Mouse (Mus musculus) adipocyte (in vitro differentiated cells): ENCODE results near the gene Cep95.
"Not testable (repeated sequence)": the region's sequence is repeated elsewhere in the genome, so short reads cannot be mapped to it uniquely, and the experiment has no call there.

ENCODE experiments used
- DNase-seq: peaks from one replicate; pipeline ENCODE4 v3.0.0-alpha.2; 2016; ENCODE audit warnings: low spot score

Gene Cep95

GRCm38 (mm10) chr11:106776960-106777359 lies 12.1 kb upstream of the Cep95 start:
- no peak for DNase-seq

GRCm38 (mm10) chr11:106777395-106777794 lies 11.7 kb upstream of the Cep95 start:
- no peak for DNase-seq

DNA sequence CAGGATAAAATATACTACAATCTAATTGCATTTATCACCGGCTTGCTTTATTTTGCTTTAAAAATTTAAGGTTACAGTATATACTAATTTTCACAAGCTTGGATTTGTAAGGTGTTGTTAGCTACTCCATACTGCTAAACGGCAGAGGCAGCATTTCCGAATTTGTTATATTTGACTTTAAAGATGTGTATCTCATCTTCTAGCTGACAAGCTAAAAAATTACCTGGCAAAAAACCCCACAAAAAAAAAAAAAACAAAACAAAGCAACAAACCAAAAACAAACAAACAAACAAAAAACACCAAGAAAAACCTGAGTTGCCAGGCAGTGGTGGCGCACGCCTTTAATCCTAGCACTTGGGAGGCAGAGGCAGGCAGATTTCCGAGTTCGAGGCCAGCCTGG lies 10.9 kb upstream of the Cep95 start:
- DNase-seq = no peak

GRCm38 (mm10) chr11:106778589-106779387 lies 10.3 kb upstream of the Cep95 start:
- DNase-seq = no peak

GRCm38 (mm10) chr11:106779388-106780088 lies 9.5 kb upstream of the Cep95 start, which contains the start of gene Polg2:
Gene Polg2, minus strand, starts transcription at chr11:106779537.
- peak; percentile 94 for DNase-seq

DNA sequence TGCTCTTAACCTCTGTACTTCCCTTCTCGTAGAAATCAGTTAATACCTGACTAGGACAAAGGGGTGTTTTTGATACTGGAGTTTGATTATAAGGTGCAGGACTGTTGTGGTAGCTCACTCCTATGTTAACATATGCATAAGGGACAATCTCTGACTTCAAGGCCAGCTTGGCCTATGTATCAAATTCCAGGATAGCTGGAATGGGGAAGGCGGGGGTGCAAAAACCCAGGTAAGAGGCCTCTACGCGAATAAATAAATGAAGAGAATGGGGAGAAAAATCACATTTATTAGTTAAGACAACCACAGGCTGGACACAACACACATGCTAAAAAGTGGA lies 9.0 kb upstream of the Cep95 start:
- no peak for DNase-seq

- DNase-seq = no peak
Observed at GRCm38 (mm10) chr11:106780590-106781220, 8.3 kb upstream of the Cep95 start.

DNA sequence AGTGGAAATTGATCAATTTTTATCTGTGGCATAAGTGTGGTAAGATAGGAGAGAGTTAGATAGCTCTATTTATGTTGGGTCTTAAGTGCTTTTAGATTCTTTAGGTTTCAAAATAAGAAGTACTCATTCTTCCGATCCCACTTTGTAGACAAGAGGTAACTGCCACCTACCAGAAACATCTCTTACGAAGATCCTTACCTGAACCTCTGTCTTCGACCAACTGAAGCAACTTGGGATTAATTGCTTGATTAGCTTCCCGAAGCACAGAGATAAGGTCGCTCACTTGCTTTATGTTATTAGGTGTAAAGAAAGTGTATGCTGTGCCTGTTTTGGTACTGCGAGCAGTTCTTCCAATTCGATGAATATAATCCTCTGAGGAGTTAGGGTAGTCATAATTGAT lies 6.8 kb upstream of the Cep95 start:
- not testable (repeated sequence) for DNase-seq

DNA sequence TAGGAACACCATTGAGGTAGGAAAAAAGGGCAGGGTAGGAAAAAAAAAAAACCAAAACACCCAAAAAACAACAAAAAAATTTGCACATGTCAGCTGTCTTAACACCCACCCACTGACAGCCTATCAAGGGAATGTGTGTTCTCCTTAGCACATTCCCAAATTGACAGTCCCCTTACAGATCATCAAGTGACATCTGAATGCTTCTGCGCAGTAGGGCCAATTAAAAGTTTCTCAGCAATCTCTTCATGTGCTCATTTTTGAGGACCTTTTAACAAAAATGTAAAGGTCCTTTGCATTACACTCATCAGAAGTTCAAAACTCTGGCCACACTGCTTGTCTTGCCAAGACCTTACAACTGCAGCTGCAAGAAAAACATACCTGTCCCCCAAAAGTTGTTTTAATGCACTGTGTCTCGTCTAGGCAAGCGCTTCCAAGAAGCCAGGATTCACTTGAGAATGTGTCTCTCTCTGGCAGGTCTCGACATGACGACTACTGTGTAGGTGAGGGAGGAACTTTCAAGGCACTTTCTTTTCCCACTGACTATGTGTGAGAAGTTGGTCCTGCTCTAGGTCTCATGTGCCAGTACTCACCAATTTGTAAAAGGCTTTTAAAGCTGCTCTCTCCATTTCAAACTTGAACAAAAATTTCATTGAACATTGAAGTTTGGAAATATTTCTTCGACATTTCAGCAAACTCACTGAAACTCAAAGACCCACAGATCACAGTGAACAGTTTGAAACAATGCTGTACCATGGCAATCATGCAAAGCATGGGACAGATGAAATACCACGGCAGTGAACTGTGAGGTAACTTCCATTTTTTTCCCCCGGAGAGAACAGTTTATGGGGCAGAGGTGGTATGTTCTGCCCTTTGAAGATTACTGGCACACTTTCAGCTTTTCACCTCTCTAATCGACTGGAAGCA lies 5.9 kb upstream of the Cep95 start:
- no peak for DNase-seq

GRCm38 (mm10) chr11:106784476-106784875 lies 4.6 kb upstream of the Cep95 start:
- no peak for DNase-seq

- no peak for DNase-seq
Observed at GRCm38 (mm10) chr11:106785043-106785442, 4.0 kb upstream of the Cep95 start.

DNA sequence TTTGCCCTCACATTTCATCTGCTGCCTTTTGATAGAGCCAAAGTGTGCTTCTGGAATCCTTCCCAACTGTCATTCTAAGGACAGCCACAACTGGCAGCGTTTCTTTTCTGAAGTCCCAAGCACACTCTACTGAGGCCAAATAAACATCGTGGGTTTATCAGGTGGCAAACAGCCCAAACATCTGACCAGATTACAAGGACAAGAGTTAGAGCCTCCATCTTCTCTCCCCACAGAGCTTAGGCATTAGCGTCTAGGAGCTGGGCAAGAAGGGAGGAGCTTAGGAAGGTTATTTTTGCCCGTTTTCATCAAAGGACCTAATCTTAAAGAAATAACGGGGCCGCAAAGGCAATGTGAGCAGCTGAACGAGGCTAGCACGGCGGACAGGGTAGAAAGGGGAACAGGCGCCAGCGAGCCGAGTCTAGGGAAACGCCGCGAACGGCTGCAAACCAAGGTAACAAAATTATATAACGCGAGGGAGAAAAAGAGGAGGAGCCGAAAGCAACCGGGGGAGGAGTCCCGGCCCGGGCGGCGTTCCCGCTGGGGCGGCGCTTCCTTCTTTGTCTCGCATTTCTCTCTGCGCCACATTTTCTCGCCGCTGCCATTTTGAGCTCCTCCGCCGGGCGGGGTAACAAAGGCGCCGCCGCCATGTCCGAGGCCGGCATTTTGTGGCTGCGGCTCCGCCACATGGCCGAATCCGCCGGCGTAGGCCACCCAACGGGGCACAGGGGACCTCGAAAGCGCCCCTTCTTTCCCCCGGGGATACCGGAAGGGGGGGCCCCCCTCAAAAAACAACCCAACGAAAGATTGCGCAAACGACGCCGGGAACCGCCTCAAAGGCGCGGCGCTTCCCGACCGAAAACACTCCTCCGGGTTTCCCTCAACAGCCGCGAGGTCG lies 1.7 kb upstream of the Cep95 start:
- peak; percentile 92 for DNase-seq

DNA sequence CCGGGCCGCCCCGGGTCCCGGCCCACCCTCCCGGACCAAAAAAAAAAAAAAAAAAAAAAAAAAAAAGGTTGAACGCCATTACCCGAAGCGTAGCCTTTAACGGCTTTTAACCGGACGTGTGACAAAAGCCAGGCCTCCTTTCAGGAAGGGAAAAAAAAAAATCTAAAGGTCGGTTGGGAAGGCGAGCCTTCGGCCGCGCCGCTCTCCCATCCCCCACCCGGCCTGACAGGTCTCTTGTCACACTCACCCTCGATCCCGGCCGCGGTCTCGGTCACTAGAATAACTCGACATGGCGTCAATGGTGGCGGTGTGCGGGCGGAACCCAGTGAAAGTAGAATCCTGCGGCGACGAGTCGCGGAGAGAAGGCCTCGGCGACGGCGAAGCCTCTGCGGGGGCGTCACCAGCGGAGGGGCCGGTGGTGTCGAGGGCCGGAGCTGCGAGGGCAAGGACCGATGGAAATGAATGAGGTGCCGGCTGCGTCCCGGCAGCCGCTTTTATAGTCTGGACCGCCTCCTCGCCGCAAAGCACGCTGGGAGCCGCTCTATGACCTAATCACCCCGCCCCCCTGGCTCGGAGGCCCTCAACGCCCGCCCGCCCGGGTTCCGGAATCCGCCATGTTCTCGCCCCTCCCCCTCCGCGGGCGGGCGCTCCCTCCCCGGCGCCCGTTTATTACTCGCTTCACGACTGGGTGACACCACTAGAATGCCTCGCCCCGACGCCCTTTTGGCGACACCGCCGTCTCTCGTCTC lies 852 bp upstream of the Cep95 start:
- peak; percentile 98 for DNase-seq

- DNase-seq = peak; percentile 70
Observed at GRCm38 (mm10) chr11:106789649-106790048, 597 bp downstream of the Cep95 start.

DNA sequence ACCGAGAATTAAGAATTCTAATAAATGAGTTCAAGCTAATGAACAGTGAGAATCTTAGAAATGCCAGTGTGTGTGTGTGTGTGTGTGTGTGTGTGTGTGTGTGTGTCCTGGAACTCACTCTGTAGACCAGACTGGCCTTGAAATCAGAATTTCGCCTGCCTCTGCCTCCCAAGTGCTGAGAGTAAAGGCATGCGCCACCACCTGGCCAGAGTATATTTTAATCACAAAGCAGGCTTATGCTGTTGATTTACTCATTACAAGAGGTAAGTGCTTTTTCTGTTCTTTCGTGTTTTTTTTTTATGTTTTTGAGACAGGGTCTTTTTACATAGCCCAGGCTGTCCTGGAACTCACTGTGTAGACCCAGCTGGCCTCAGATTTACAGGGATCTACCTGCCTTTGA lies 4.8 kb downstream of the Cep95 start:
- no peak for DNase-seq

DNA sequence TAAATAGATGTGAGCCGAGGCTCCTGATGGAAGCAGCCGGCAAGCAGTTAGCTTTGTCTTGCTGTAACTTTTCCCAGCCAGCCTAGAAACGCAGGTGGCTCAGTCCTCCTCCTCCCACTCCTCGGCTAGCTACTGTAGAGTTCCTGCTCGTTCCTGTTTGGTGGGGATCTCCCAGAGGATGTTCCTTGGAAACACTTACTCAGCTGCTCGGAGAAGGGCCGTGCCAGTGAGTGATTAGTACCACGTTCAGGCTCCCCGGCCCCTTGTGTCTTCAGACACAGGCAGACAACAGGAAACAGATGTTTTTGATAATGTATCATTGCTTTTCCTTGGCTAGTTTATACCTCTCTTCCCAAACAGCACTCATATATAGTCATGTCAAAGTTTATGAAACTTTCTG lies 6.6 kb downstream of the Cep95 start:
- DNase-seq = peak; percentile 69

DNA sequence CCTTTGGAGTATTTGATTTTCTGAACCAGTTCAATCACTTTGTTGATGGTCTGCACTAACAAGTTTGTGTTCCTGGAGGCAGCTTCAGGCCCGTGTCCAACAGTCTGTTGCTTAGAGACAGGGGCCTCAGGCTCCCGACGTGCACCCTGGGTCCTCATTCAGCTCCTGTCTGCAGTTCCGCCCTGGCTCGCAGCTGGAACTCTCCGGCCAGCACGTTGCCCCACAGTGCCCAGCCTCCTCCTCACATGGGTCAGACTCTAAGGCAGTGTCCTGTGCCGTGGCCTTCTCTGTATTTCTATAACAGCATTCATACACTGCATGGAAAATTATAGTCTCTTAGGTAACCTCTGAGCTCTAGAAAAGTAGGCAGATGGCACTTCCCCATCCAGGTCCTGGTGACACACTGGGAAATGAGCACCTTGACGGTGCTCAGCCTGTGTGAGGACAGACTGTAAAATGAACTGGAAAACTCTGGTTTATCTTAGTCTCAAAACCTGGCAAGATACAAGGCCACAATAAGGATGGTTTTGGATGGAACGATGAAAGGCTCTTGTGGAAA lies 13.1 kb downstream of the Cep95 start:
- no peak for DNase-seq

DNA sequence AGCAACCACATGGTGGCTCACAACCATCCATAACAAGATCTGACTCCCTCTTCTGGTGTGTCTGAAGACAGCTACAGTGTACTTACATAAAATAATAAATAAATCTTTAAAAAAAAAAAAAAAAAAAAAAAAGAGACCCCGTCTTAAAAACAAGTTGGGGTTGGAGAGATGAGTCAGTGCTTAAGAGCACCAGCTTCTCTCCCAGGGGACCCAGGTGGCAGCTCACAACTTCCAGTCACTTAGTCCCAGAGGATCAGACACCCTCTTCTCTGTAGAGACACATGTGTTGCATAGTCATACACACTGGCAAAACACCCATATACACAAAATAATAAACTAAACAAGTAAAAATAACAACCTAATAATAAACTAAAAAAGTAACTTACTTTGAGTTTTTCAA lies 18.4 kb downstream of the Cep95 start:
- not testable (repeated sequence) for DNase-seq

- DNase-seq = peak; percentile 39
Observed at GRCm38 (mm10) chr11:106812410-106813136, 23.5 kb downstream of the Cep95 start.
